Mouse (Mus musculus) hindbrain, embryonic 16.5 days (tissue): ENCODE results near the gene Olfr1054. TPM values are rescaled to one million over a fixed set of nuclear protein-coding genes. Genes with fewer than 3 reads are reported as not detected.

Experiments
- polyA plus RNA-seq: library from polyadenylated mRNA; unstranded; fragments of >200 nt; fragmentation: Nextera tagmentation; extraction: Ambion mirVana; gene quantifications from 2 replicates; pipeline ENCODE4 v1.2.1, GENCODE M21; 2015

Olfr1054 gene
- polyA plus RNA-seq, 1 experiment from 2014 or later: not detected

Other genes with a start within 250 kb of the Olfr1054 start
- gene Olfr1037, start 248.0 kb downstream of the Olfr1054 start, polyA plus RNA-seq: not detected in 2 replicates
- gene Olfr1039, start 199.5 kb downstream of the Olfr1054 start, polyA plus RNA-seq: not detected in 2 replicates
- not detected in 2 replicates for gene Olfr1040, start 188.7 kb downstream of the Olfr1054 start, polyA plus RNA-seq
- not detected in 2 replicates for gene Olfr1042, start 173.6 kb downstream of the Olfr1054 start, polyA plus RNA-seq
- gene Olfr1043, start 167.9 kb downstream of the Olfr1054 start, polyA plus RNA-seq: not detected in 2 replicates
- gene Olfr1044, start 157.6 kb downstream of the Olfr1054 start, polyA plus RNA-seq: not detected in 2 replicates
- gene Olfr52, start 149.8 kb downstream of the Olfr1054 start, polyA plus RNA-seq: not detected in 2 replicates
- not detected in 2 replicates for gene Olfr1045, start 132.4 kb downstream of the Olfr1054 start, polyA plus RNA-seq
- gene Olfr1046, start 116.1 kb downstream of the Olfr1054 start, polyA plus RNA-seq: not detected in 2 replicates
- gene Olfr1047, start 104.0 kb downstream of the Olfr1054 start, polyA plus RNA-seq: not detected in 2 replicates
- not detected in 2 replicates for gene Olfr1048, start 95.1 kb downstream of the Olfr1054 start, polyA plus RNA-seq
- gene Olfr1049, start 77.1 kb downstream of the Olfr1054 start, polyA plus RNA-seq: not detected in 2 replicates
- gene Olfr1051, start 56.3 kb downstream of the Olfr1054 start, polyA plus RNA-seq: not detected in 2 replicates
- gene Olfr1052, start 43.0 kb downstream of the Olfr1054 start, polyA plus RNA-seq: not detected in 2 replicates
- gene Olfr1053, start 20.1 kb downstream of the Olfr1054 start, polyA plus RNA-seq: not detected in 2 replicates
- not detected in 2 replicates for gene Olfr1055, start 14.9 kb upstream of the Olfr1054 start, polyA plus RNA-seq
- gene Olfr1056, start 27.0 kb upstream of the Olfr1054 start, polyA plus RNA-seq: not detected in 2 replicates
- not detected in 2 replicates for gene Olfr1057, start 43.0 kb upstream of the Olfr1054 start, polyA plus RNA-seq
- gene Olfr1058, start 53.1 kb upstream of the Olfr1054 start, polyA plus RNA-seq: not detected in 2 replicates
- not detected in 2 replicates for gene Olfr1061, start 78.6 kb upstream of the Olfr1054 start, polyA plus RNA-seq
- not detected in 2 replicates for gene Olfr1062, start 91.3 kb upstream of the Olfr1054 start, polyA plus RNA-seq
- gene Olfr1065, start 115.2 kb upstream of the Olfr1054 start, polyA plus RNA-seq: not detected in 2 replicates
- not detected in 2 replicates for gene Olfr1066, start 120.8 kb upstream of the Olfr1054 start, polyA plus RNA-seq
- gene Olfr228, start 152.0 kb upstream of the Olfr1054 start, polyA plus RNA-seq: not detected in 2 replicates
- not detected in 2 replicates for gene Olfr1076, start 173.0 kb upstream of the Olfr1054 start, polyA plus RNA-seq
- gene Olfr1079, start 207.0 kb upstream of the Olfr1054 start, polyA plus RNA-seq: not detected in 2 replicates
- not detected in 2 replicates for gene Olfr1080, start 222.8 kb upstream of the Olfr1054 start, polyA plus RNA-seq